Mouse (Mus musculus): Measurements from ENCODE around the gene Wfdc6a. TPM values are rescaled to one million over a fixed set of nuclear protein-coding genes. Genes with fewer than 3 reads are reported as not detected.
"Not testable (repeated sequence)": the region's sequence is repeated elsewhere in the genome, so short reads cannot be mapped to it uniquely, and the experiment has no call there.

The Wfdc6a gene
- 0.35 and 0.43 TPM in 2 replicates for polyA plus RNA-seq (2014; fragmentation: Nextera tagmentation; extraction: Ambion mirVana)

DNA sequence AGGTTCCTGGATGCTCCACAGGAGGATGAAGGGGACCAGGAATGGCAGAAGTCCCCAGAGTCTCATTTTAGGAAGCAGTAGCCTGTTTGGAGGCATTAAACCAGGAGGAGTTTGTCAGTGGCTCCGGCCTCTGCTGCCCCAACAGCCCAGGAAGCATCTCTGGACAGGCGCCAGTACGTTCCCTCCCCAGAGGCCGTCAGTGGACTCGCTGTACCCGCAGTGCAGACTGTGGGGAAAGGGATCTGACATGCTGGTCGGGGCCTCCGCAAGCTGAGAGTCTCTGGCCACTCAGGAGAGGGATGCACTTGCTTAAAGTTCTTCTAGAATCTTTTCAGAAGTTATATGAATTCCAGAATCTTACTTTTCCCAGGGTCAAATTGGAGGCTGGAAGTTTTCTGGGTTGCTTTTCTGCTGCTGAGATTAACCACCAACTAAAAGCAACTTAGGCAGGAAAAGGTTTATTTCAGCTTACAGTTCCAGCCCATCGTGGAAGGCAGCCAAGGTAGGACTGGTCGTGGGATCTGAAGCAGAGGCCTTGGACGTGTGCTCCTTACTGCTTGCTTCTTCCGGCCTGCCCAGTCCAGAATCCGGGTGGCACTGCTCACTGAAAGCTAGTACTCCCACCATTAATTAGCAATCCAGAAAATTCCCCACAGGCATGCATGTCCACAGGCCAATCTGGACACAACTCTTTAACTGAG is at the start of gene Wfdc6a:
TSS of gene Wfdc6a (minus strand) at position 423 of the 701 bp plus-strand sequence.
- ATAC-seq (ENCODE audit: insufficient number of reproducible peaks, insufficient read depth, low FRiP score, low read depth); H3K27ac ChIP-seq (replicated peaks in 1 of 2; ENCODE audit: control insufficient read depth in 1 of 2, insufficient read depth in 1 of 2, low read depth in 2 of 2, low read length in 2 of 2); H3K27me3 ChIP-seq (ENCODE audit: control insufficient read depth, insufficient read depth, low read length); H3K9me3 ChIP-seq (ENCODE audit: control insufficient read depth, low read length); H3K4me2 ChIP-seq (ENCODE audit: low read length); H3K4me1 ChIP-seq (ENCODE audit: control insufficient read depth in 2 of 2, insufficient read depth in 2 of 2, low read length in 2 of 2); H3K9ac ChIP-seq (ENCODE audit: low read length); H3K4me3 ChIP-seq (ENCODE audit: control insufficient read depth in 1 of 2, insufficient read depth in 1 of 2, low read depth in 1 of 2, low read length in 2 of 2); H3K36me3 ChIP-seq (ENCODE audit: control insufficient read depth, insufficient read depth, low read length): not testable (repeated sequence)
- 46% methylated on average over 13 of the region's 13 CpGs for WGBS

DNA sequence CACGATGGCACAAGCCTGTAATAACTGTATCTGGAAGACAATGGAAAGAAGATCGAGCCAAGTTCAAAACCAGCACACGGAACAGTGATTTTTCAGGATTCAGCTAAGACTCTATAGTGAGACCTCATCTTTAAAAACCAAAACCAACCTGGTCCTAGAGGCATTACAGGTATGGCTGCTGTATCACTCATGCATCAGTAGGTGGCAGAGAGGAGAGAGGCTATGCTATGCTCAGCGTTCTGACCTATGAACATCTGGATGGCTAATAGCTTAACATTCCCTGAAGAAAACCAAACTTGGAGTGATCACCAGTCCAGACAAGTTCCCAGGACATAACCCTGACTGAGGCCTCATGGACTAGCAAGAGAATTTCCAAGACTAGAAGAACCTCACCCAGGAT is 36.5 kb upstream of the Wfdc6a start:
- no peak for ATAC-seq (ENCODE audit: insufficient number of reproducible peaks, insufficient read depth, low FRiP score, low read depth)
- Histone ChIP-seq H3K36me3 (ENCODE audit: control insufficient read depth, insufficient read depth, low read length) (no peaks in the 10 kb centered on the region), H3K9me3 (ENCODE audit: control insufficient read depth, low read length) (no peaks in the 10 kb centered on the region), H3K9ac (ENCODE audit: low read length) (no peak overlapping the region), H3K4me1 (ENCODE audit: control insufficient read depth in 2 of 2, insufficient read depth in 2 of 2, low read length in 2 of 2) (no peaks in the 10 kb centered on the region), H3K27ac (replicated peaks in 1 of 2; ENCODE audit: control insufficient read depth in 1 of 2, insufficient read depth in 1 of 2, low read depth in 2 of 2, low read length in 2 of 2) (no peak overlapping the region), H3K4me3 (ENCODE audit: control insufficient read depth in 1 of 2, insufficient read depth in 1 of 2, low read depth in 1 of 2, low read length in 2 of 2) (no peak overlapping the region), H3K27me3 (ENCODE audit: control insufficient read depth, insufficient read depth, low read length) (no peaks in the 10 kb centered on the region), H3K4me2 (ENCODE audit: low read length) (no peak overlapping the region)
- 73% methylated on average over 4 of the region's 4 CpGs for WGBS

DNA sequence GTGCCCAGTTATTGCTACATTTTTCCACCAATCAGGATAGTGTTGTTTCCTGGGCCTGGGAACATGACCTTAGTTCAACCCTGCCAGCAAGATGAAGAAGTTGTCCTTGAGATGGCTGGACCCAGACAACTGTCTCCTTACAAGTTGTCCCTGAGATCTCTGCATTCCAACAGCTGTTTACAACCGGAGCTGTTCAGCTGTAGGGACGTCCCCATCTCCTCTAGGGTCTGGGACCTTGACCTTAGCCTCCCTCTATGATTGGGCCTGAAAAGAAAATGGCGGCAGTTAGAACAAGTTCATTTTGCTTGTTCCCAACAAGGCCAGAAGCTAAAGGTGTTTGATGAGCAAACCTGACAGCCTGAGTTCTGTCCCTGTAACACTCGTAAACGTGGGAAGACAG is 33.8 kb upstream of the Wfdc6a start:
- Histone ChIP-seq H3K4me1 (ENCODE audit: control insufficient read depth in 2 of 2, insufficient read depth in 2 of 2, low read length in 2 of 2) (no peaks in the 10 kb centered on the region), H3K4me3 (ENCODE audit: control insufficient read depth in 1 of 2, insufficient read depth in 1 of 2, low read depth in 1 of 2, low read length in 2 of 2) (no peak overlapping the region), H3K36me3 (ENCODE audit: control insufficient read depth, insufficient read depth, low read length) (no peaks in the 10 kb centered on the region), H3K9me3 (ENCODE audit: control insufficient read depth, low read length) (no peaks in the 10 kb centered on the region), H3K4me2 (ENCODE audit: low read length) (no peak overlapping the region), H3K27ac (replicated peaks in 1 of 2; ENCODE audit: control insufficient read depth in 1 of 2, insufficient read depth in 1 of 2, low read depth in 2 of 2, low read length in 2 of 2) (no peak overlapping the region), H3K9ac (ENCODE audit: low read length) (no peak overlapping the region), H3K27me3 (ENCODE audit: control insufficient read depth, insufficient read depth, low read length) (no peaks in the 10 kb centered on the region)
- ATAC-seq (ENCODE audit: insufficient number of reproducible peaks, insufficient read depth, low FRiP score, low read depth) = no peak
- 78% methylated on average over 5 of the region's 5 CpGs for WGBS

DNA sequence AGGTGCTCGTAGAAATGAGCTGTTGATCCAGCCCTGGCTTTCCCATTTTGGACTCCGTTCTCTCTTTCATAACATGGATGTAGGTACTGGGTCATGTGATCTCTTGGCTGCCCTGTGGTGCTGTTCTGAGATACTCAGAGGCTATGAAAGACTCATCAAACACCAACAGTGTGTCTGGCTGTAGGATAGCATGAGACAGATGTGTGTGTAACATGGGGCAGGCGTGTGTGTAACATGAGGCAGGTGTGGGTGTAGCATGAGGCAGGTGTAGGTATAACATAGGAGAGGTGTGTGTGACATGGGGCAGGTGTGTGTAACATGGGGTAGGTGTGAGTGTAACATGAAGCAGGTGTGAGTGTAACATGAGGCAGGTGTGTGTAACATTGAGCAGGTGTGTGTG is 30.1 kb upstream of the Wfdc6a start:
- WGBS = 75% methylated on average over 3 of the region's 3 CpGs
- H3K27ac ChIP-seq (replicated peaks in 1 of 2; ENCODE audit: control insufficient read depth in 1 of 2, insufficient read depth in 1 of 2, low read depth in 2 of 2, low read length in 2 of 2) = no peak overlapping the region
- H3K4me3 ChIP-seq (ENCODE audit: control insufficient read depth in 1 of 2, insufficient read depth in 1 of 2, low read depth in 1 of 2, low read length in 2 of 2) = no peak overlapping the region
- H3K27me3 ChIP-seq (ENCODE audit: control insufficient read depth, insufficient read depth, low read length) = no peaks in the 10 kb centered on the region
- no peaks in the 10 kb centered on the region for H3K4me1 ChIP-seq (ENCODE audit: control insufficient read depth in 2 of 2, insufficient read depth in 2 of 2, low read length in 2 of 2)
- H3K4me2 ChIP-seq (ENCODE audit: low read length) = no peak overlapping the region
- no peaks in the 10 kb centered on the region for H3K36me3 ChIP-seq (ENCODE audit: control insufficient read depth, insufficient read depth, low read length)
- H3K9ac ChIP-seq (ENCODE audit: low read length) = no peak overlapping the region
- no peaks in the 10 kb centered on the region for H3K9me3 ChIP-seq (ENCODE audit: control insufficient read depth, low read length)
- no peak for ATAC-seq (ENCODE audit: insufficient number of reproducible peaks, insufficient read depth, low FRiP score, low read depth)

DNA sequence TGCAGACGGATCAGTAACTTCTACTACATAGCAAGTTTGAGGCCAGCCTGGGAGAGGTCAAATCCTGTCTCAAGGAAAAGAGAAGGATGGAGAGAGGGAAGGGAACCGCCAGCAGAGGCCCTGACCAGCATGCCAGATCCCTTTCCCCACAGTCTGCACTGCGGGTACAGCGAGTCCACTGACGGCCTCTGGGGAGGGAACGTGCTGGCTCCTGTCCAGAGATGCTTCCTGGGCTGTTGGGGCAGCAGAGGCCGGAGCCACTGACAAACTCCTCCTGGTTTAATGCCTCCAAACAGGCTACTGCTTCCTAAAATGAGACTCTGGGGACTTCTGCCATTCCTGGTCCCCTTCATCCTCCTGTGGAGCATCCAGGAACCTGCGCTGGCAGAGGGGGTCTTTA is 28.2 kb upstream of the Wfdc6a start, which contains the start of the genes Wfdc6b and Wfdc8:
TSS of gene Wfdc6b (plus strand) at position 52 of the 400 bp plus-strand sequence.
TSS of gene Wfdc8 (minus strand) at position 156 of the 400 bp plus-strand sequence.
- not testable (repeated sequence) for H3K36me3 ChIP-seq (ENCODE audit: control insufficient read depth, insufficient read depth, low read length); ATAC-seq (ENCODE audit: insufficient number of reproducible peaks, insufficient read depth, low FRiP score, low read depth)
- 49% methylated on average over 8 of the region's 8 CpGs for WGBS

DNA sequence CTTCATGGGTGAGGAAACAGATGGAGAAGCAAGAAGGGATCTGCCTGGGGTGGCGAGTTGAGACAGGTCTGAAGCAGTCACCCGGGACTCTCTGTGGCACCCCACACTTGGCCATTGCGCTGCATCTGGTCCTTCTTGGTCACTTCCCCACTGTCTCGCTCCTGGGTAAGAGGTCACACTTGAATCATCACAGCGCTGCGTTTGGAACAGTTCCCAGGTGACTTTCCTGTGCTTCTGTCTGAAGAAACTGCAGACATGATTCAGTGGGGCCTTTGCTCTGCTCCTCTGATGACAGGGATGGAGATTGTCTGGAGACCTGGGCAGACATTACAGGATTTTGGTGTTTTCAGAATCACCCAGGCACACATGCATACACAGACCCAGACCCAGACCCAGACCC is 23.5 kb upstream of the Wfdc6a start:
- ATAC-seq (ENCODE audit: insufficient number of reproducible peaks, insufficient read depth, low FRiP score, low read depth) = no peak
- no peaks in the 10 kb centered on the region for H3K4me1 ChIP-seq (ENCODE audit: control insufficient read depth in 2 of 2, insufficient read depth in 2 of 2, low read length in 2 of 2)
- no peak overlapping the region for H3K4me3 ChIP-seq (ENCODE audit: control insufficient read depth in 1 of 2, insufficient read depth in 1 of 2, low read depth in 1 of 2, low read length in 2 of 2)
- no peak overlapping the region for H3K9ac ChIP-seq (ENCODE audit: low read length)
- WGBS = 79% methylated on average over 6 of the region's 6 CpGs
- no peaks in the 10 kb centered on the region for H3K27me3 ChIP-seq (ENCODE audit: control insufficient read depth, insufficient read depth, low read length)
- no peak overlapping the region for H3K4me2 ChIP-seq (ENCODE audit: low read length)
- no peaks in the 10 kb centered on the region for H3K9me3 ChIP-seq (ENCODE audit: control insufficient read depth, low read length)
- no peak overlapping the region for H3K27ac ChIP-seq (replicated peaks in 1 of 2; ENCODE audit: control insufficient read depth in 1 of 2, insufficient read depth in 1 of 2, low read depth in 2 of 2, low read length in 2 of 2)
- H3K36me3 ChIP-seq (ENCODE audit: control insufficient read depth, insufficient read depth, low read length) = no peaks in the 10 kb centered on the region

More for the DNA sequence above, 28.2 kb upstream of the Wfdc6a start, which contains the start of the genes Wfdc6b and Wfdc8:
- H3K4me3 ChIP-seq (ENCODE audit: control insufficient read depth in 1 of 2, insufficient read depth in 1 of 2, low read depth in 1 of 2, low read length in 2 of 2); H3K9me3 ChIP-seq (ENCODE audit: control insufficient read depth, low read length); H3K27ac ChIP-seq (replicated peaks in 1 of 2; ENCODE audit: control insufficient read depth in 1 of 2, insufficient read depth in 1 of 2, low read depth in 2 of 2, low read length in 2 of 2); H3K9ac ChIP-seq (ENCODE audit: low read length); H3K4me1 ChIP-seq (ENCODE audit: control insufficient read depth in 2 of 2, insufficient read depth in 2 of 2, low read length in 2 of 2); H3K27me3 ChIP-seq (ENCODE audit: control insufficient read depth, insufficient read depth, low read length); H3K4me2 ChIP-seq (ENCODE audit: low read length): not testable (repeated sequence)

DNA sequence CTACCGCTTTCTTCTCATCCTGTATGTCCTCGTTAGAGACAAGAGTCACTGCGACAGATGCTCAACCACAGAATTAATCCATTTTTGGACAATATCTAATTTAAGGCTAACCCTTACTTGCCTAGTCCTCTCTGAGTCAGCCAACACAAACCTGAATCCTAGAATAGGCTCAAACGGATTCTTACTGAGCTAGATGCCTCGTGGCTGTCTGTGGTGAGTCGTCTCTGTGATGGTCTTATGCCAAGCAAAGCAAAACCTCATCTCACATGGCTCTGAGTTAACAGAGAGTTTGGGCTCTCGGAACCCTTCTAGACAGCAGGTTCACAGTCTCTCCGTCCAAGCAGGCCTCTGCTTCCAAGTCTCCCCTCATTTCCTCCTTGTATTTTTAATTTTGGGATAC is 19.2 kb upstream of the Wfdc6a start:
- H3K4me3 ChIP-seq (ENCODE audit: control insufficient read depth in 1 of 2, insufficient read depth in 1 of 2, low read depth in 1 of 2, low read length in 2 of 2) = no peak overlapping the region
- H3K9ac ChIP-seq (ENCODE audit: low read length) = no peak overlapping the region
- WGBS = 80% methylated on average over 8 of the region's 8 CpGs
- no peaks in the 10 kb centered on the region for H3K4me1 ChIP-seq (ENCODE audit: control insufficient read depth in 2 of 2, insufficient read depth in 2 of 2, low read length in 2 of 2)
- H3K27me3 ChIP-seq (ENCODE audit: control insufficient read depth, insufficient read depth, low read length) = no peaks in the 10 kb centered on the region; the same call in 1 of the 2 replicates
- H3K4me2 ChIP-seq (ENCODE audit: low read length) = no peak overlapping the region
- H3K27ac ChIP-seq (replicated peaks in 1 of 2; ENCODE audit: control insufficient read depth in 1 of 2, insufficient read depth in 1 of 2, low read depth in 2 of 2, low read length in 2 of 2) = no peak overlapping the region
- 0 out of 2 replicates have a peak, but pooled peaks cover 4% of the 10 kb centered on the region for H3K9me3 ChIP-seq (ENCODE audit: control insufficient read depth, low read length)
- ATAC-seq (ENCODE audit: insufficient number of reproducible peaks, insufficient read depth, low FRiP score, low read depth) = no peak
- H3K36me3 ChIP-seq (ENCODE audit: control insufficient read depth, insufficient read depth, low read length) = no peaks in the 10 kb centered on the region

DNA sequence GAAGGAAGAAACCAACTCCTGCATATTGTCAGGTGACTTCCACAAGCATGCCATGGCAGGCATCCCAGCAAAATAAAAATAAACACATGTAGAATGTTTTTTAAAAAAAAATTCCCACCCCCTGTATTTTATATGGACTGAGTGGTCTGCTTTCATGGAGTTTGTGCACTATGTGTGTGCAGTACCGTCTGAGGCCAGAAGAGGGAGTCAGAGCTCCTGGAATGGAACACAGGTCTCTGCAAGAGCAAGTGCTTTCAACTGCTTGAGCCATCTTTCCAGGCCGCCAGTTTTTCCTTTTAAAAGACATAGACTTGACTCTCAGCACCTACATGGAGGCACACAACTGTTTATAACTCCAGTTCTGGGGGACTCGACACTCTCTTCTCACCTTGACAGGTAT is 18.2 kb upstream of the Wfdc6a start:
- no peak overlapping the region for H3K4me2 ChIP-seq (ENCODE audit: low read length)
- H3K27ac ChIP-seq (replicated peaks in 1 of 2; ENCODE audit: control insufficient read depth in 1 of 2, insufficient read depth in 1 of 2, low read depth in 2 of 2, low read length in 2 of 2) = no peak overlapping the region

More for the DNA sequence above, 18.2 kb upstream of the Wfdc6a start:
- ATAC-seq (ENCODE audit: insufficient number of reproducible peaks, insufficient read depth, low FRiP score, low read depth) = no peak
- Histone ChIP-seq H3K4me3 (ENCODE audit: control insufficient read depth in 1 of 2, insufficient read depth in 1 of 2, low read depth in 1 of 2, low read length in 2 of 2) (no peak overlapping the region), H3K9ac (ENCODE audit: low read length) (no peak overlapping the region), H3K9me3 (ENCODE audit: control insufficient read depth, low read length) (0 out of 2 replicates have a peak, but pooled peaks cover 4% of the 10 kb centered on the region), H3K36me3 (ENCODE audit: control insufficient read depth, insufficient read depth, low read length) (no peaks in the 10 kb centered on the region), H3K27me3 (ENCODE audit: control insufficient read depth, insufficient read depth, low read length) (no peaks in the 10 kb centered on the region; the same call in 1 of the 2 replicates), H3K4me1 (ENCODE audit: control insufficient read depth in 2 of 2, insufficient read depth in 2 of 2, low read length in 2 of 2) (no peaks in the 10 kb centered on the region)
- 88% methylated on average over 3 of the region's 3 CpGs for WGBS

Data from heart, embryonic 14.5 days (tissue).